Mouse (Mus musculus): ENCODE measurements around the gene 1700014D04Rik. TPM values are rescaled to one million over a fixed set of nuclear protein-coding genes. Genes with fewer than 3 reads are reported as not detected.

Gene 1700014D04Rik
- 0.45 and 0.50 TPM in 2 replicates for polyA plus RNA-seq (2021; fragmentation: Nextera tagmentation)
- long read RNA-seq, experiment 1, partial matches to known transcripts: 0 of 2 reads
- long read RNA-seq, experiment 1, other reads (novel, unspliced or antisense): 1 of 2 reads
- long read RNA-seq, experiment 2, partial matches to known transcripts: 0 of 1 reads
- long read RNA-seq, experiment 2, other reads (novel, unspliced or antisense): 0 of 1 reads

GRCm38 (mm10) chr13:59746711-59747110 is at the start of gene 1700014D04Rik:
Gene 1700014D04Rik (minus strand): TSS chr13:59746752.

GRCm38 (mm10) chr13:59782145-59782544 is 35.6 kb upstream of the 1700014D04Rik start, which contains the start of gene Gm49354:
Gene Gm49354 (minus strand): TSS chr13:59782245.

GRCm38 (mm10) chr13:59769296-59770163 is 23.0 kb upstream of the 1700014D04Rik start, which contains the start of gene Isca1:
Gene Isca1 (minus strand): TSS chr13:59769810.

GRCm38 (mm10) chr13:59731652-59732051 is 14.9 kb downstream of the 1700014D04Rik start, which contains the start of gene Spata31d1d:
Gene Spata31d1d (minus strand): TSS chr13:59731752.

GRCm38 (mm10) chr13:59711984-59712383 is 34.6 kb downstream of the 1700014D04Rik start, which contains the start of gene Spata31d1b:
Gene Spata31d1b (plus strand): TSS chr13:59712284.

GRCm38 (mm10) chr13:59710230-59710629 is 36.3 kb downstream of the 1700014D04Rik start, which contains the start of gene Spata31d1a:
Gene Spata31d1a (minus strand): TSS chr13:59710330.

GRCm38 (mm10) chr13:59694008-59694407 is 52.5 kb downstream of the 1700014D04Rik start, which contains the start of gene 4921517D22Rik:
Gene 4921517D22Rik (minus strand): TSS chr13:59694108.

Other genes starting within 250 kb of the 1700014D04Rik start
- gene Agtpbp1, start 161.5 kb downstream of the 1700014D04Rik start, polyA plus RNA-seq (2021; fragmentation: Nextera tagmentation): 105 and 125 TPM in 2 replicates
- 33.7 and 43.0 TPM in 2 replicates for gene Naa35, start 161.5 kb downstream of the 1700014D04Rik start, polyA plus RNA-seq (2021; fragmentation: Nextera tagmentation)
- gene Golm1, start 70.9 kb downstream of the 1700014D04Rik start, polyA plus RNA-seq (2021; fragmentation: Nextera tagmentation): 11.2 and 12.9 TPM in 2 replicates
- not detected in 2 replicates for gene 4921517D22Rik, start 52.6 kb downstream of the 1700014D04Rik start, polyA plus RNA-seq (2021; fragmentation: Nextera tagmentation)
- not detected in 2 replicates for gene Spata31d1a, start 36.4 kb downstream of the 1700014D04Rik start, polyA plus RNA-seq (2021; fragmentation: Nextera tagmentation)
- not detected in 2 replicates for gene Spata31d1b, start 34.5 kb downstream of the 1700014D04Rik start, polyA plus RNA-seq (2021; fragmentation: Nextera tagmentation)
- not detected in 2 replicates for gene Spata31d1d, start 15.0 kb downstream of the 1700014D04Rik start, polyA plus RNA-seq (2021; fragmentation: Nextera tagmentation)
- gene Isca1, start 23.1 kb upstream of the 1700014D04Rik start, polyA plus RNA-seq (2021; fragmentation: Nextera tagmentation): 314 and 339 TPM in 2 replicates
- gene Gm49354, start 35.5 kb upstream of the 1700014D04Rik start, polyA plus RNA-seq (2021; fragmentation: Nextera tagmentation): not detected in 2 replicates
- gene Tut7, start 76.4 kb upstream of the 1700014D04Rik start, polyA plus RNA-seq (2021; fragmentation: Nextera tagmentation): 14.7 and 18.7 TPM in 2 replicates

Measured in left cerebral cortex, adult 6 months (tissue).